Mouse (Mus musculus) lung, postnatal 0 days (tissue): ENCODE measurements around the gene Tmprss9.

Experiments
- CTCF ChIP-seq: IDR thresholded peaks from 2 replicates; pipeline ENCODE4 v1.5.1; 2016; ENCODE audit warnings: antibody characterized with exemption, mild to moderate bottlenecking
- EP300 ChIP-seq: IDR thresholded peaks from 2 replicates; pipeline ENCODE4 v1.6.1; 2016; ENCODE audit warnings: antibody characterized with exemption, mild to moderate bottlenecking, control low read depth

DNA sequence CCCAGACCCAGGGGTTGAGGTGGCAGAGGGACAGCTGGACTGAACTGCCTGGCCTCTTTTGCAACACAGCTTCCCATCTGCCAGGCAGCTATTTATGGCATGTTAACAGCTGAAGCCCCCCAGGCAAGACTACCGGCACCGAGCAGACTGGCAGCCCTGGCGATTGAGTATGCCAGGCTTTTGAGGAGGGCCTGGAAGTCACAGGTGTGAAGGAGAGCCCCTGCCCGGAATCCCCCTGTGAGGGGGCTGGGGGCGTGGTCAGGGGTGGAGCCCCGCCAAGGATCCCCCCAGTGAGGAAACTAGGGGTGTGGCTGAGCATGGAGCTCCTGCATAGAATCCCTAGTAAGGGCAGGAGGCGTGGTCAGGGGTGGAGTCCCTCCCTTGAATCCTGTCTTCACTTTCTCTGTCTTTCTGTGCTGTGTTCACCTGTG is 34.7 kb upstream of the Tmprss9 start:
- TF ChIP-seq CTCF: no peak
- no peak for TF ChIP-seq EP300
